Mouse (Mus musculus) forebrain, embryonic 11.5 days (tissue): ENCODE data around the gene 1700012B07Rik. TPM values are rescaled to one million over a fixed set of nuclear protein-coding genes. Genes with fewer than 3 reads are reported as not detected.

Source experiments
- ATAC-seq: fragments of 200-750 bp; cut with Nextera tagmentation; replicated peaks from 2 replicates; pipeline ENCODE4 v1.8.0; 2017; ENCODE audit warnings: moderate TSS enrichment; ENCODE audit not compliant: low FRiP score
- DNase-seq: peaks from one replicate; pipeline ENCODE4 v3.0.0-alpha.2; 2017; ENCODE audit warnings: low spot score
- H3K27ac ChIP-seq: fragments of 300-500 bp; sonication (generic); 2 replicates; pipeline ENCODE4 v1.5.1; 2014; ENCODE audit warnings: low read depth, low read length
- H3K27me3 ChIP-seq: fragments of 300-500 bp; sonication (generic); 2 replicates; pipeline ENCODE4 v1.6.1; 2014; ENCODE audit warnings: mild to moderate bottlenecking, low read length, mixed read lengths; ENCODE audit not compliant: control insufficient read depth, insufficient read depth
- H3K36me3 ChIP-seq: fragments of 300-500 bp; sonication (generic); 2 replicates; pipeline ENCODE4 v1.6.1; 2014; ENCODE audit warnings: mild to moderate bottlenecking, low read length, moderate library complexity, mixed read lengths; ENCODE audit not compliant: control insufficient read depth, insufficient read depth
- H3K4me1 ChIP-seq: fragments of 300-500 bp; sonication (generic); replicated peaks from 2 replicates; pipeline ENCODE4 v1.6.1; 2014; ENCODE audit warnings: low read length, mixed read lengths; ENCODE audit not compliant: control insufficient read depth, insufficient read depth
- H3K4me2 ChIP-seq: fragments of 300-500 bp; sonication (generic); 2 replicates; pipeline ENCODE4 v1.6.1; 2014; ENCODE audit warnings: low read depth, mild to moderate bottlenecking, low read length, moderate library complexity, mixed read lengths; ENCODE audit not compliant: severe bottlenecking
- H3K4me3 ChIP-seq: fragments of 300-500 bp; sonication (generic); 2 replicates; pipeline ENCODE4 v1.5.1; 2014; ENCODE audit warnings: low read depth, low read length
- H3K9ac ChIP-seq: fragments of 300-500 bp; sonication (generic); 2 replicates; pipeline ENCODE4 v1.6.1; 2014; ENCODE audit warnings: low read length
- H3K9me3 ChIP-seq: fragments of 300-500 bp; sonication (generic); 2 replicates; pipeline ENCODE4 v1.6.1; 2016; ENCODE audit warnings: low read length, mixed read lengths; ENCODE audit not compliant: control insufficient read depth
- WGBS: fragments of 180-500 bp; shearing (Covaris S2); extraction: QIAGEN DNeasy Blood & Tissue Kit; methylation state at CpG from one replicate; pipeline ENCODE4 v1.1.7; 2014; 5-methylcytosine and 5-hydroxymethylcytosine counted together
- polyA plus RNA-seq: library from polyadenylated mRNA; unstranded; fragments of >200 nt; fragmentation: Nextera tagmentation; extraction: Ambion mirVana; gene quantifications from 2 replicates; pipeline ENCODE4 v1.2.1, GENCODE M21; 2014

Gene 1700012B07Rik
- polyA plus RNA-seq, 1 experiment from 2014 or later = not detected

GRCm38 (mm10) chr11:109822280-109822679 is 5.6 kb downstream of the 1700012B07Rik start:
- Histone ChIP-seq H3K27me3 (no peaks in the 10 kb centered on the region), H3K9ac (no peak overlapping the region), H3K36me3 (no peaks in the 10 kb centered on the region), H3K4me1 (no peaks in the 10 kb centered on the region), H3K4me2 (no peak overlapping the region), H3K4me3 (no peak overlapping the region), H3K9me3 (no peaks in the 10 kb centered on the region), H3K27ac (no peak overlapping the region)
- DNase-seq (no peak), ATAC-seq (no peak)
- WGBS = 92% methylated on average over 6 of the region's 6 CpGs

DNA sequence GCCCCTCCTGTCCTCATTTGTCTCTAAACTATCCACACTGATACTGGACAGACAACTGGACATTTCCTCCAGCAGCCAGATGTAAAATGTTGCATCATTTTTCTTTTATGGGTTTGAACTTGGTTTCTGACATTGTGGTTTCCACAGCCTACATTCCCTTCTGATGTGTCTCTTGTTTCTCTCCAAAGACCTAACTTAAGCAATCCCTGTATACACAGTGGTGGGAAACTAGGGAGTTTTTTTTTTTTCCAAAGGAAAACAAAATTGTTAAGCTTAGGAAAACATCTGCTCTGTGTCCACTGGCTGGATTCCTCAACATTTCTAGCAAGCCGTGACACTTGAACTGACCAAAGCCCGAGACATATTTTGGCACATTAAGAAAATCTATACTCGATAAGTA is 10.4 kb downstream of the 1700012B07Rik start:
- ATAC-seq (no peak), DNase-seq (no peak)
- Histone ChIP-seq H3K4me3 (no peak overlapping the region), H3K36me3 (no peaks in the 10 kb centered on the region), H3K9me3 (no peaks in the 10 kb centered on the region), H3K27ac (no peak overlapping the region), H3K4me2 (no peak overlapping the region), H3K9ac (no peak overlapping the region), H3K4me1 (no peaks in the 10 kb centered on the region), H3K27me3 (no peaks in the 10 kb centered on the region)
- 87% methylated on average over 3 of the region's 3 CpGs for WGBS

DNA sequence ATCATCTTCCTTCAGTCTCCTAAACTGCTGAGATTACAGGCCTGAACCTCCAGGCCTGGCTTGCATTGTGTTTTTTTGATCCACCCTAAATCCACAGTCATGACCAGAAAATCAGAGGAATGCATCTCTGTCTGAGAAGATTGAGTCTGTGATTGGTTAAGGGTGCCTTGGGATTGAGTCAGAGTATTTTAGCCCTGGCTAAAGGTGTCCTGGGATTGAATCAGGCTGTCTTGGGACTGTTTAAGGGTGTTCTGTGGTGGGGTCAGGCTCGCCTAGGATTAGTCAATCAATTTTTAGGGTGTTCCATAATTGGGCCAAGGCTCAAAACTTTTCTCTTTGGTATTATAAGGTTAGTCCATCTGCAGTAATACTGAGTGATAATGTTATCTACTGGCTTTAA is 10.9 kb downstream of the 1700012B07Rik start:
- DNase-seq = no peak
- Histone ChIP-seq H3K4me1 (no peaks in the 10 kb centered on the region), H3K9ac (no peak overlapping the region), H3K4me2 (no peak overlapping the region), H3K27ac (no peak overlapping the region), H3K4me3 (no peak overlapping the region), H3K27me3 (no peaks in the 10 kb centered on the region), H3K9me3 (no peaks in the 10 kb centered on the region), H3K36me3 (no peaks in the 10 kb centered on the region)
- 62% methylated on average over 1 of the region's 1 CpGs for WGBS
- ATAC-seq = no peak

DNA sequence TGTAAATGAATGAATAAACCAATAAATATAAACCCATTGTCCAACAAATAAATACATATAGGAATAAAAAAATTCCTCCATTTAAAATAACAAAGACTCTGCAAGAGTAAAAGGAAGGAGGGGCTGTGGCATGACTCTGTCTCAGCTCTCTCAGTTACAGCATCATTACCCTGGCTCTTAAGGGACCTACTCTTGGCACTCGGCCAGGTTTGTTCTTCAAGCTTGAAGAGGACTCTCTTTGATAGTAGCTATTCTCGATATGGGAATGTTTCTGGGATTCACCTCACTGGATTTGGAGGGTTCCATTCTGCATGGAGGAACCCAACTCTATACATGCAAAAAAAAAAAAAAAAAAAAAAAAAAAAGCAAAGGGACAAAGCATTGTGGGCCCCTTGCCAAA is 16.1 kb downstream of the 1700012B07Rik start:
- 85% methylated on average over 2 of the region's 2 CpGs for WGBS
- H3K4me2 ChIP-seq = no peak overlapping the region
- H3K27ac ChIP-seq = no peak overlapping the region
- no peaks in the 10 kb centered on the region for H3K4me1 ChIP-seq
- no peaks in the 10 kb centered on the region for H3K27me3 ChIP-seq
- H3K9ac ChIP-seq = no peak overlapping the region
- no peak overlapping the region for H3K4me3 ChIP-seq
- no peaks in the 10 kb centered on the region for H3K9me3 ChIP-seq
- no peak for DNase-seq
- ATAC-seq = no peak
- no peaks in the 10 kb centered on the region for H3K36me3 ChIP-seq

GRCm38 (mm10) chr11:109809175-109809855 is 18.5 kb downstream of the 1700012B07Rik start:
- 71% methylated on average over 4 of the region's 4 CpGs for WGBS
- DNase-seq (no peak), ATAC-seq (no peak)

GRCm38 (mm10) chr11:109801515-109801914 is 26.3 kb downstream of the 1700012B07Rik start:
- 78% methylated on average over 1 of the region's 1 CpGs for WGBS
- H3K27me3 ChIP-seq = no peaks in the 10 kb centered on the region
- DNase-seq (no peak), ATAC-seq (no peak)
- H3K4me2 ChIP-seq = no peak overlapping the region
- no peaks in the 10 kb centered on the region for H3K9me3 ChIP-seq
- no peak overlapping the region for H3K27ac ChIP-seq
- no peaks in the 10 kb centered on the region for H3K4me1 ChIP-seq
- no peaks in the 10 kb centered on the region for H3K36me3 ChIP-seq
- H3K9ac ChIP-seq = no peak overlapping the region
- H3K4me3 ChIP-seq = no peak overlapping the region

More at GRCm38 (mm10) chr11:109809175-109809855, 18.5 kb downstream of the 1700012B07Rik start:
- Histone ChIP-seq H3K36me3 (no peaks in the 10 kb centered on the region), H3K9me3 (no peaks in the 10 kb centered on the region), H3K27me3 (no peaks in the 10 kb centered on the region), H3K4me3 (no peak overlapping the region), H3K9ac (no peak overlapping the region), H3K4me2 (no peak overlapping the region), H3K27ac (no peak overlapping the region), H3K4me1 (no peaks in the 10 kb centered on the region)

- H3K4me3 ChIP-seq = no peak overlapping the region
- H3K4me2 ChIP-seq = no peak overlapping the region
- no peak for DNase-seq
- no peaks in the 10 kb centered on the region for H3K36me3 ChIP-seq
- ATAC-seq = no peak
- no peaks in the 10 kb centered on the region for H3K27me3 ChIP-seq
- no peak overlapping the region for H3K9ac ChIP-seq
- no peak overlapping the region for H3K27ac ChIP-seq
- 92% methylated on average over 6 of the region's 6 CpGs for WGBS
- H3K9me3 ChIP-seq = no peaks in the 10 kb centered on the region
- H3K4me1 ChIP-seq = no peaks in the 10 kb centered on the region
Measured at GRCm38 (mm10) chr11:109797531-109797930, 30.3 kb downstream of the 1700012B07Rik start.

DNA sequence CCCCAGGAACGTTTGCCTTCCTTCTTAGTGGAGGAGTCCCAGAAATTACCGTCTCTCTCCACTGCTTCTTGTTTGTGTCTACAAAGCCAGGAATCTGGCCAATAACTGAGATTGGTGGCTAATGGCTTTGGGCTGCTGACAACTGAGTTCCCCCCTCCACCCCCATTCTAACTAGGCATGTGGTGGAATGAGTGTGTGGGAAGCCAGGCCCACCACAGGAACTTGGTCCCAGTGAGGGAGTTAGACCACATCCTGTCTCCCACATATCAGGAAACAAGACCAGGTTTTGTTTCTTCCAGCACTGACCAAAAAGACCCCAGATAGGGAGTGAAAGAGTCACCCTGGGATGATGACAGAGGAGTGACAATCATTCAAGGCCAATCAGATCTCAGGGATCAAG is 32.3 kb downstream of the 1700012B07Rik start:
- no peak for ATAC-seq
- no peaks in the 10 kb centered on the region for H3K9me3 ChIP-seq

DNA sequence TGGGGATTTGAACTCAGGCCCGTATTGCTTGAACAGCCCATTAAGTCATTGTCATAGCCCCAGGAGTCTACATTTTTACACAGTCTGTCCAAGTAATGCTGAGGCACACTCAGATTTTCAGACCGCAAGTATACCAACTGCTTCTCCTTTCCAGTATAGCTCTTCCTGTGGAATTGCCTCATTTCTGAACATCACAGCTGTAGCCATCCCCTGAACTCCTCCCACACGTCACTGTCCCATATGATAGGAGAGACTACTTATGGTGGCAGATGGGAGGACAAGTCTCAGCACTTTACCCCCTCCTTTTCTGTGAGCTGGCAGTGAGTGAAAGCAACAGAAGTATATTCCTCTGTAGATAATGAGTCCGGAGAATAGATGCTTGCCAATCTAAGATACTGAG is 34.3 kb downstream of the 1700012B07Rik start:
- 91% methylated on average over 4 of the region's 4 CpGs for WGBS

More for the DNA sequence above, 32.3 kb downstream of the 1700012B07Rik start:
- Histone ChIP-seq H3K4me1 (no peaks in the 10 kb centered on the region), H3K27ac (no peak overlapping the region), H3K9ac (no peak overlapping the region), H3K27me3 (no peaks in the 10 kb centered on the region), H3K4me3 (no peak overlapping the region), H3K36me3 (no peaks in the 10 kb centered on the region), H3K4me2 (no peak overlapping the region)
- no peak for DNase-seq
- 82% methylated on average over 2 of the region's 2 CpGs for WGBS

More for the DNA sequence above, 34.3 kb downstream of the 1700012B07Rik start:
- no peaks in the 10 kb centered on the region for H3K4me1 ChIP-seq
- H3K9ac ChIP-seq = no peak overlapping the region
- no peak overlapping the region for H3K4me3 ChIP-seq
- DNase-seq (no peak), ATAC-seq (no peak)
- H3K27me3 ChIP-seq = no peaks in the 10 kb centered on the region
- H3K27ac ChIP-seq = no peak overlapping the region
- no peaks in the 10 kb centered on the region for H3K36me3 ChIP-seq
- no peak overlapping the region for H3K4me2 ChIP-seq
- H3K9me3 ChIP-seq = no peaks in the 10 kb centered on the region
